Mouse (Mus musculus): ENCODE results near the gene Mmgt2.

The Mmgt2 gene

DNA sequence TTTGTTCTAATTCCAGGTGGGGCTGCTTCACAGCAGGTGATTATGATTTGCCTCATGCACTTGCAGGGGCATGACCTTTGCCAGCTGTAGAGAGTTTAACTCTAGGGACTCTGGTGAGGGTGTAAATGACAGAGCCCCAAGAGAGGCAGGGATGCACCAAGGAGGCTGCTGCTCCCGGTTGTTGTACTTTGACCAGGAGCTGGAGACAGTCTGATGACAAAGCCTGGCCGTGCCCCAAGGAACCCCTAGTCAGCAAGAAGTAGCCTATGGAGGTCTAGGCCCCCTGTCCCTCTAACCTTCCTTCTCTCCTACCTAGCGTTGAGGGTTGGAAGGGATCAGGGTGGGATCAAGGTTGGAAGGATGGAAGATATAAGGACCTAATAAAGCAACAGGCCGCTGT is 33.0 kb upstream of the Mmgt2 start:
- in situ Hi-C loops (cut with MboI; ENCODE audit: low sequenced_read_pairs) = no loop called here

DNA sequence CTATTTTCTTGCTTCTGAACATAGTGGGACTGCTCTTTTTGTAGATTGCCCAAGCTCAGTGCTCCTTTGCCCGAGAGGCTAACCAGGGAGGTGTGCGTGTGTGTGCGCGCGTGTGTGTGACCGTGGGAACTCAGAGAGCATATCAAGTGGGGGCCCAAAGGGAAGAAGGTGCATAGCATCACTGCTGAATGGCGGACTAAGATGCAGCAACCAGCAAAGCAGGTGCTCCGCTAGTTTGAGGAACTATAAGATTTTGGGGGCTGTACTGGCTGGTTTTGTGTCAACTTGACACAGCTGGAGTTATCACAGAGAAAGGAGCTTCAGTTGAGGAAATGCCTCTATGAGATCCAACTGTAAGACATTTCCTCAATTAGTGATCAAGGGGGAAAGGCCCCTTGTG is 27.4 kb upstream of the Mmgt2 start:
- in situ Hi-C loops (cut with MboI; ENCODE audit: low sequenced_read_pairs) = no loop called here

DNA sequence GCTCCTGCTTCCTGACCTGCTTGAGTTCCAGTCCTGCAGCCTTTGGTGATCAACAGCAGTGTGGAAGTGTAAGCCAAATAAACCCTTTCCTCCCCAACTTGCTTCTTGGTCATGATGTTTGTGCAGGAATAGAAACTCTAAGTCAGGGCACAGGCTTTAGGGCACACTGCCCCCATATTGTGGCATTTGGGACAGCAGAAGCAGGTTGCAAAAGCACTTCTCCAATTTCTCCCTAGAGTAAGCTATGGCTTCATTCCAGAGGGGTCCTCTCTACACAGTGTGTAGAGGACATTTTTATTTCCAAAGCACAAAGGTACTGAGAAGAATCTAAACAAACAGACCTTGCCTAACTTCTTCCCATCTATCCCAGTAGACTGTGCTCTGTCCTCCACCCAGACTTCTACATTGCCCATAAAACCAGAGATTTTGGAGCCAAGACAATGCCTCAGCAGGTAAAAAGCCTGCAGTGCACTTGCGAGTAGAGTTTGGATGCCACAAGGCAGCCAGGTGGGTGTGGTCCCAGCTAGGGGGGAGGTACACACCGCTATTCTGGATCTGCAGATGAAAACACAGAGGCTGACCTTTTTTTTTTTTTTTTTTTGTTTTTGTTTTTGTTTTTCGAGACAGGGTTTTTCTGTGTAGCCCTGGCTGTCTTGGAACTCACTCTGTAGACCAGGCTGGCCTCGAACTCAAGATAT is 26.7 kb upstream of the Mmgt2 start:
- in situ Hi-C loops (cut with MboI; ENCODE audit: low sequenced_read_pairs) = no loop called here

DNA sequence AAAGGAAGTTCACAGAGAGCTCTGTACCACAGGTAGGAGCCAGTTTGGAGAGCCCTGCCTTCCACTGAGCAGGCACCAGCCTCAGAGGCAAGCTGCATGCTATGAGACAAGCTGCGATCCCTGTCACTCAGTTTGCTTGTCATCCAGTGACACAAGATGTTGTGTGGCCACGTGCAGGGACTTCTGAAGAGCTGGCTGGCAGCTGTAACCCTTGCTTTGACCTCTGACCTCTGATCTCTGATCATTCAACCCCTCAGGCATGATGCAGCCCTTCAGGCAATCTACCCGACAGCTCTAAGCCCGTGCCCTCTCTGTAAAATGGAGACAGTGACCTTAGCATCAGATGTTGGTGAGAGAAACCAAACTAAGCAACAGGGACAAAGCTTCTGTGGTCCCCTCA is 25.6 kb upstream of the Mmgt2 start:
- in situ Hi-C loops (cut with MboI; ENCODE audit: low sequenced_read_pairs) = no loop called here

DNA sequence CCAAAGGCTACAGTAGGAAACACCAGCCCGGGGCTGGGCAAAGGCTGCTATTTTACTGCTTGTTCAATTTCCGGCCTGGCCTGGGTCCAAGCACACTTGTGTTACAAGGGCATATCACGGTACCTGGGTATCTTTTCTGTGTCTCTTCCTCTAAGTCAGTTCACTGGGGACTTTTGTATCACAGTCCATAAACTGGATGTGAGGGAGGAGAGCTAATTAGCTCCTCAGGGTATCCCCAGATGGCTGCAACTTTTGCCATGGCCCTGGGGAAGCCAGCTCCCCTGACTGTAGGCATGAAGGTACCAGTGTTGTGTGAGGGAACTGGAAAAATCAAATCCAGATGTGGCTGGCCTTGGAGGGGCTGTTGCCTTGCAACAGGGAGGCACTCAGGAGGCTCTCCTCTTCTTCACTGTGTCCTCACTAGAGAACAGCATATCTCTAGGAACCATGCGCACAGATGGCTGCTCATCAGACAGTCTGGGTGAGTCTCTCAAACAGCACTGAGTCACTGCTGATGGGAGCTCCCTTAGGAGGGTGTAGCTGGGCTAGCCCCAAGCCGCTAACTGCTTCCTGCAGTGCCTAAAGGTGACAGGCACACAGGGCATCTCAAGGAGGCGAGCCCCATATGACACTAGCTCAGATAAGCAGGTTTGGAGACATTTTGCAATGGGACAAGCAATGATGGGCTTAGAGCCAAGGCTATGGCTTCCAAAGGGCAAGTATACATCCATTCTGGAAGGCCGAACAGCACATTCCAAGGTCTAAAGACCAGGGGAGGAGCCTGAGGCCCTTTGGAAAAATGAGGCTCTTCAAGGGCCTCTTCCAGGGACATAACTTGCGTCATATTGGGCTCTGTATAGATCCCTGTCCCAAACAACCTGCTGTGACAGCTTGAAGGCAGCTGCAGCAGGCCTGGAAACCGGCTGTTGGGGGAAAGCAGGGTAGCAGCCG is 23.8 kb upstream of the Mmgt2 start:
- in situ Hi-C loops (cut with MboI; ENCODE audit: low sequenced_read_pairs) = no loop called here

DNA sequence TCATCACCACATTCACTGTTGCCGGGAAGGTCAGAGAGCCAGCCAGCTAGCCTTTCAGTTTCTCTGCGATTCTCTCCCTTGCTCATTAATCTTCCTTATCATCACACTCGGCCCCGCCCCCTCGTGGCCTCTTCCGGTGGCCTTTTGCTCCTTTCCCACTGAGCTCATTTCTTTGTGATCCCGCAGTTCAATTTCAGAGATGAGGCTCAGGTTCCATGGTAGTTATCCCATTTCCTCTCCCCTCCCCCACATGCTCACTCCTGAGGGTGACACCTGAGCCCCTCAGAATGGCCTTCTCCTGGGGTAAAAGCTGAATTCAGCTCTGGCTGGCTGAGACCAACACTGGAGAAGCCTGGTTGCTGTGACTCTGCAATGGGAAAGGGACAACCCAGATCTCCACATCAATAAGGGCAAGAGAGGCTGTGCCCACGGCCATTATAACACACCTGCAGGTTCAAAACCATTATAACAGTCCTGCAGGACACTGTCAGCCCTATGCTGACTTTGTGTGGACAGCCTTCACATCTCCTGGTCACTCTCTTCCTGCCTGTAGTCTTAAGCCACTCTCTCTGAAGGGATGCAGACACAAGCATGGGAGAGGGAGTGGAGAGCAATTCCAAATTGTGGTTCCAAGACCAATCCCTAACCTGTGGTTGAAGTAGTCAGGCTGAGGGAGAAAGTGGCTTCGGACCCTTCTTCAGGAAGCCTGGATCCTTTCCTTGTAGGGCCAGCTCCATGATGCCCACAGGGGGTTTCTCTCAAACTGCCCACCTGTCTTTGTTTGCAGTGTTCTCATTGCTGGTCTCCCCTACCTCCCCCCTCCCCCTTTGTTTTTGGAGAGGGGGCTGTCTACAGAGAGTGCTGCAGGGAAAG is 18.9 kb upstream of the Mmgt2 start:
- in situ Hi-C loops (cut with MboI; ENCODE audit: low sequenced_read_pairs) = no loop called here

DNA sequence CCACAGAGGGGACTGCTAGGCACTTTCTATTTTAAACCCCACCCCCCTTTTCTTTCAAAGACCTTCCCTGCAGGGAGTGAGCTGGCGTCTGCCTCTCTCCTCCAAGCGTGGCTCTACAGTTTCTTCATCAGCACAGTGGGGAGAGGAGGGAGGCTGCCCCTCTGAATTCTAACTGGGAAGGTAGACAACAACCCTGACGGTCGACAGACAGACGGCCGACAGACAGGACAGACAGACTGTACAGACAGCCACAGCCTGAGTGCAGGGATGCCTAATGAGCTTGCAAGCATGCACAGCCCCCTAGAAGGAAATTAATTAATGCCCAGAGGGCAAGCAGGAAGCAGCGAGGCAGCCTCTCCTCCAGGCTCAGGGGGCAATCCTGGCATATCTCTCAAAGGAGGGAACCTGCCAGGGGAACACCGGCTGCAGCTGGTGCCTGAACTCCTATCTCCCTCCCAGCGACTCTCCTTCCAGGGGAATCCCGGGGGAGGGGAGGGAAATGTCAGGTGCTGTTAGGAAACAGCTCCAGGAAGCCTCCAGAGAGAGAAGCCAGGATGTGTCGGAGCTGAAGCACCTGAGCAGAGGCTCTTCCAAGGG is 18.1 kb upstream of the Mmgt2 start:
- in situ Hi-C loops (cut with MboI; ENCODE audit: low sequenced_read_pairs) = no loop called here

DNA sequence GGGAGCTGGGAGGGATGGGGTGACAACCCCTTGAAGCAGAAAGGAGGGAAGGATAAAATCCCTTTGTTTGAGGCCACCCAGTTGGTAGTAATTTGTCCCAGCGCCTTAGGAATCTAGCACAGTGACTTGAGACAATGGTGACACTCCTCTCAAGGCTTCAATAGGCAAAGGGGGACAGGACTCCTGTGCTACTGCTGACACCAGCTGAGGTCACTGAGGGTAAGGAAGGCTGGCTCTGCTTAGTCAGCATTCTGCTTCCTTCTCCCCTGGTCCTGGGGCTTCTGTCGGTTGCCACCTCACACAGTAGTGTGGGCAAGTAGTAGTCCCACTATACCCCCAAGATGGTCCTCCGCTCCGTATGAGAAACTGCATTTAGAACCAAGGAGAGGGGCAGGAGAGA is 17.3 kb upstream of the Mmgt2 start:
- in situ Hi-C loops (cut with MboI; ENCODE audit: low sequenced_read_pairs) = no loop called here

DNA sequence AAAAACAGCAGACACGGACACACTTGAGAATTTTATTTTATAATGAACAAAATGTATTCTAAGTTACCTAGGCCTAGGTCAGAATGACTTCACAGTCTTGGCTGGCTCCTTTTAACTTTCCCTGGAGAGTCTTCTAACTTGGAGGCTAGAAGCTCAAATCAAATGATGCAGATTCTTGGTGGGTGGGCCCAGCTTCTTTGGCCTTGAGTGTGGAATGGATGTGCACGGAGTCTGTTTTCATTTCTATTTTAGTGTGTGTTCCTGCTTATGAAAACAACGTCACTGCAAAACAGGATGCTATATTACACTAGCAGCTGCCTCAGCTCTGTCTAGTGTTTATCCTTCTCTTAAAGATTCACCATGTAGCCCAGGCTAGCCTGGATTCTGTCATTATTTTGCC is 13.1 kb upstream of the Mmgt2 start:
- in situ Hi-C loops (cut with MboI; ENCODE audit: low sequenced_read_pairs) = no loop called here

DNA sequence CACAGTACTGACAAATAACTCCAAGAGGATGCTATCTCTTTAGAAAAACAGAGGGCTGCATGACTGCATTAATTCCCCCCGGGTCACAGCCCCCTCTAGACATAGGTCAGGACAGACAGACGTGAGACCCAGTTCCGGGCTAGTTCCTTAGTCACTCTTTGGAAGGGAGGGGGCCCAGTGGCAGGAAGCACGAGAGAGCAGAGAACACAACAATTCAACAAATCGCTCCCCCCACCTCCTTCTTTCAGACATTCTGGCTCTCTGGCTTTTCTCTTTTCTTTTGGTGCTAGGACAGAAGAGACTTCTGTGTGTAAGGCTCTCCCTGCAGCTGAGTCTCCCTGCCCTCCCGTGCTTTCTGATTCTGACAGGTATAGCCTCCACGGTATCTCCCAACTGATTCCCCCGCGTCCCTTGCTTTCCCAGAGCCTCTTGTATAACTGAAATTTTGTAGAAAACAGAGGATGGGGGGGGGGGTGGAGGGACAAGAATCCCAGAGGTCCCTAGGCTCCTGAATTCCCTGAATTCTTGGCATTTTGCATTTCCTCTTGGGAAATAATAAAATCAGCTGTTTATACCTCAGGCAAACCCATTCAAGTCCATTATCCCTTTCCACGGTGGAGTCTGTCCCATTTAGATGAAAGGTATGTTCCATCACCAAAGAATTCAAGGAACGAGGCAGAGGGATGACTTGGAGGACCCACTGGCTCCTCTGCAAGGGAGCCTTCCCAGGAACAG is 12.2 kb upstream of the Mmgt2 start:
- in situ Hi-C loops (cut with MboI; ENCODE audit: low sequenced_read_pairs) = no loop called here

DNA sequence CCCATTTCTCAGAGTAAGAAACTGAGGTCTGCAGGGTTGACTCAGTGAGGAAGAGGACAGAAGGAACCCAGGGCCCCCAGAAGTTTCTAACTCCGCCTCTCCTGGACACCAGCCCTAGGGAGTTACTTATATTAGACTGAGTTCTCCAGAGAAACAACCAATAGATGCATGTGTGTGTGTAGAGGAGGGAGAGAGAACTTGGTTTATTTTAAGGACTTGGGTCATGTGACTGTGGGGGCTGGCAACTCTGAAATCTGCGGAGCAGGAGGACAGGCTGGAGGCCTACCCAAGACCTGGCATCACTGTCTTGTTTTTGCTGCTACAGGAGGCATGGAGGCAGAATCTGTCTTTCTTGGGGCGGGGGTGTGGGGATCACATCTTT is 11.6 kb upstream of the Mmgt2 start:
- in situ Hi-C loops (cut with MboI; ENCODE audit: low sequenced_read_pairs) = no loop called here

DNA sequence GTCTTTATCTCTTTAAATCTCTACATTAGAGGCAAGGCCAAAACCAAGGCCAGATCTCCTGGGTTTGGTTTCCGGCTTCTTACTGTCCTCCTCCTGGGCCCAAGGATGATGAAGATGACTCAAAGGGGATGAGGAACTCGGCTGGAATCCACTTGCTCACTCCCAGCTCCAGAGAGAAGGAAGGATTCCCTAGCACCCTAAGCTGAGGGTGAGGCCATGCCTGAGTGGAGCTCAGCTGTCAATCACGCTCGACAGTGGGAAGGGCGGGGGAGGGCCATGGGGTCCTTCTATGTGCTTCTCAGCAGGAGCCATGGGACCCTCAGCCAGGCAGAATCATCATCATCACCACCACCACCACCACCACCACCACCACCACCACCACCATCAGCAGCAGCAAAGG is 11.1 kb upstream of the Mmgt2 start:
- in situ Hi-C loops (cut with MboI; ENCODE audit: low sequenced_read_pairs) = no loop called here

DNA sequence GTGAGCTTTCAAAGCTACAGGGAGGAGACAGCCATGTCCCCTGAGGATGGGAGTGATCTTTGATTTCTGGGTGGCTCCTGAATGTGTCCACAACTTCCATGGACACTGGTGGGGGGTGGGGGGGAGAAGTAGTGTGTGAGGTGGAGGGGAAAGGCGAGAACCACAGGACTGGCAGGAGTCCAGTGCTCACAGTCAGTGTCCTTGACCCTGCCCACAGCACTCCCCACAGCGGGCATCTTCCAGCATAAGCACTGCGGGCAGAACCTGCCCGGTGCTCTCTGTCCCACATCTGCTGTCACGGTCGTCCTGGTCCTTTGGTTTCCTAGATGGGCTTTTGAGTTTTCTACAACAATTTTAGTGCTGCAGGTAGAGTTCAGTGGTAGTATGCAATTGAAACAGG is 10.7 kb upstream of the Mmgt2 start:
- in situ Hi-C loops (cut with MboI; ENCODE audit: low sequenced_read_pairs) = no loop called here

DNA sequence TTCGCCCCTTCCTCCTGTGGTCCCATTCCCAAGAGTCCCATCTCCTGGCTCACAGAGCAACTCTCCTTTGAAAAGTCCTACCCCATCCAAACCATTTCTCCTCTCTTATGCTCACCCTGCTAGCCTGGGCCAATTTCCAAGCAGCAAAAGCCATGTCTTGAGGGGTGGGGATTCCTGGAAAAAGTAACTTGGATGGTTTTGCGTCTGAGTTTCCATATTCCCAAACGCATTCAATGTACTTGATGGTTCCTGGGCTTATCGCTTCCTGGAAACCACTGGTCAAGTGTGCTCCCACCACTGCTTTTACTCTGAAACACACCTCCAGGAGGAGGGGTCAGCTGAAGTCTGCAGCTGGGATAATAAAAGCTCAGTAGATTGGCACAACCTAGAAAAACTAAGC is 10.1 kb upstream of the Mmgt2 start:
- in situ Hi-C loops (cut with MboI; ENCODE audit: low sequenced_read_pairs) = no loop called here

DNA sequence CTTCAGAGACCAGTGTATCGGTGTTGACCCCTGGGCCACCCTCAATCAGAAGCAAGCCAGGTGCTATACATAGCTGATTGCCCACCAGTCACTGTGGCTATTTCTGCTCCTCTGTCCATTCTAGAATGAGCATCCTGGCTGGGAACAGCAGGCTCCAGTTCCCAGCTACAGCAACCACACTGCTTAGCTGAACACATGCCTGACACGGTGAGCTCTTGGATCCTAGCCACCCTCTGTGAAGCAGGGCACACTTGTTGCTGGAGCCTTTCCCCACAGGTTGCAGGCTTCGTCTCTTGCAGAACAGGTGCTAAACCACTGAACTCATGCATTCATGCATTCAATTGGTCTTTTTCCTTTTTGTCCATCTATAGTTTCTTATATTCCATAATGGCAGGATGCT is 8.1 kb upstream of the Mmgt2 start:
- in situ Hi-C loops (cut with MboI; ENCODE audit: low sequenced_read_pairs) = no loop called here

DNA sequence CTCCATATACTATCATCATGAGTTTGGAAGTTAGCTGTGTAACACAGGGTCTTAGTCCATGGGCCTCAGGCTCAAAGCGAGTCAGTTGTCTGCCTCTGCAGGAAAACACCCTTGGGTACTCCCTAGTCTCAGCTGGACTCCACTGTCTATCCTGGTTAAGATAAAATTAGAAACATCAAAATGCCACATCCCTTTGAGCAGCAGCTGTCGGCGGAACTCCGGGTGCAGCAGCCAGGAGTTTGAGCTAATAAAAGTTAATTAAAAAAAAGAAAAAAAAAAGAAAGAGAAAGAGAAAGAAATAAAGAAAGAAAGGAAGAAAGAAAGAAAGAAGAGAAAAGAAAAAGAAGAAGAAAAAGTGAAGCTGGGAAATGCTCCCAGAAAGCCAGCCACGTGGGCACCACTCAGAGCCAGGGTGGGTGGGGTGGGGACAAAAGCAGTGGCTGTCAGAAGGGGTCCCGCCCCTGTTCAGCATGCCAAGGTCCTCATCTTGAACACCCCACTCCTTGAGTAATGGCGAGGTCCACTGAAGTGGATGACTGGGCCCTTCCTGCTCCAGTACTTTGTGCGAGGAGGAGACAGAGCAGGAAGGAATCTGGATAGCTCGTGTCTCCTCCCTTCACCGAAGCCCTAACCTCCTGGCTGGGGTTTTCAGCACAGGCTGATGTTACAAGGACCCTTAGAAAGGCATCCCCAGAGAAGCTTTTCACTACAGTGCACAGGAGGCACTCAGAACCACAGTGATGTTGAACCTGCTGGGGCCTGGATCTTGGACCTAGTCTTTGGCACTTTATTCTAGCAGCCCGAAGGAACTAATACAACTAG is 6.2 kb upstream of the Mmgt2 start:
- in situ Hi-C loops (cut with MboI; ENCODE audit: low sequenced_read_pairs) = no loop called here

DNA sequence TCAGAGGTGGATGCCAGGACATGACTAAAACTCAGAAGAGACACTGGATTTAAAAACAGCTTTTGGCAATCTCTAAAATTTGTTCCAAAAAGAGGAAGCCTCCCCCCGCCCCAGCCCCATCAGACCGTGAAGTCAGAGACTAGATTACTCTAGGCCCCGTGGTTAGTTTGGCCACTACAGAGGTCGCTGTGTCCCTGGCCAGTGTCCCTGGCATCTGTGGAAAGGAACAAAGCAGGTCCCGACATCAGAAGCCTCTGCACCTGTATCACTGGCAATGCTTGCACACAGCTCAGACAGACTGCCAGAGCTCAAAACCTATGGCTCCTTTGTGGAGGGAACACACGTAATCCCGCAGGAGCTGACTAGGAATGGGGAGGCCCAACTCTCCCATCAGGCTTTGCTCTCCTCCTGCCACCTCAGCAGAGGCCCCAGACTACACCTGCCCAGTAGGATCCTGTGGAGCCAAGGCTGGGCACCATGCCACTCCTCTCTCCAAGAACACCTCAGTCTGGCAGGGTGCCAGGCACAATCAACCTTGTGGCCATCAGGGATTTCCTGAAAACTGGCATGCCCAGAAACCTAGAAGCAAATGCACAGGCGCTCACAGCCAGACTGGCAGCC is 5.3 kb upstream of the Mmgt2 start:
- in situ Hi-C loops (cut with MboI; ENCODE audit: low sequenced_read_pairs) = no loop called here

DNA sequence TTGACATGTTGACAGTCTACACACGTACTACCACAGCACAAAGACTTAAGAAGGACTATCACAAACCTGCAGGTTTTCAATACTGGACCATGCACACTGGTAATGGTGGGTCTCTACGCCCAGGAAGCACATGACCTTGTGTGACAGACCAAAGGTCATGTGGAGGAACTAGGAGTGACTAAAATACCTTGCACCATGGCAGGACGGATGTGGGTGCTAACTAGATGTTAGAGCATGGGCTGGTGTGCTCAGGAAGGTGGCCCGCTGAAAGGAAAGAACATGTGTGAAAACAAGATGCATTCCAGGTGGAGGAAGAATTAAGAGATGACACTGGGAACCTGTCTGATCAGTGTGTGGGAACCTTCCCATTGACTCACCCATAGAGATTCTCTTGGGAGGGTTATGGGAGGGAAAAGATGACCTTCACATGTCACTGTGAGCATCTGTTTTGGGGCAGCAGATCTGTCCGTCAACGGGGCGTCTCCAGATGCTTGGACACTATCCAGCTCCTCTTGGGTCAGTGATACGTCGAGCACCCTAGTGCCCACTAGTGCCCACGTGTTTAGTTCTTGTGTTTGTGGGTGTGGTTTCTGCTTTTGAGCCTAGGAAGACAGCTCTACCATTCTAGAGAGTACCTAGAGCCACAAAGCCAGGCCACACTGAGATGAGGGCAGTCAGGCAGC is 4.6 kb upstream of the Mmgt2 start:
- in situ Hi-C loops (cut with MboI; ENCODE audit: low sequenced_read_pairs) = no loop called here
